Mouse (Mus musculus): ENCODE measurements at regions not wholly inside any gene's neighbourhood (a gene's known extent, or its start where the extent isn't known, plus 50 kb on each side); places are given as distances from the start of the nearest gene placed in this dataset.

DNA sequence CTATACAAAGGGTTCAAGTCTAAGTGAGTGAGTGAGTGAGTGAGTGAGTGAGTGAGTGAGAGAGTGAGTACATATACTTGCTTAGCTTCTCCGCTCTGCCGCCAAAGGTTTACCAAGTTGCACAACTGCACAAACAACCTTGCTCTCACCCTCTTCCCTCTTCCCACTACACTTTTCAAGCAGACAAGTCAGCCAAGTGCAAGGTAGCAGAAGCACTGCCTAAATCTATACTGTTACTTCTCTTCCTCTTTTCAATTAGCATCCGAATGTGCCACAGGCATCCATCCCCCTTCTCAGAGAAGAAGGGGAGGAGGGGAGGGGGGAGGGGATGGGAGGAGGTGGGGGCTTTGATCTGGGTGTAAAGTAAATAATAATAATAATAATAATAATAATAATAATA, 80.4 kb upstream of the Paip1 start:
- no peak for TF ChIP-seq EP300 (optimal IDR thresholded peaks at IDR 0.05)
- TF ChIP-seq CTCF (IDR thresholded peaks at IDR 0.05; ENCODE audit: low read depth) = no peak
